Mouse (Mus musculus) spleen, postnatal 14 days (tissue): ENCODE results near the gene Coa6.

Experiments
- DNase-seq, 2 experiments: peaks; one replicate each; pipeline ENCODE4 v3.0.0; 2021 to 2022; ENCODE audit warnings: low spot score in 2 of 2

Gene Coa6

DNA sequence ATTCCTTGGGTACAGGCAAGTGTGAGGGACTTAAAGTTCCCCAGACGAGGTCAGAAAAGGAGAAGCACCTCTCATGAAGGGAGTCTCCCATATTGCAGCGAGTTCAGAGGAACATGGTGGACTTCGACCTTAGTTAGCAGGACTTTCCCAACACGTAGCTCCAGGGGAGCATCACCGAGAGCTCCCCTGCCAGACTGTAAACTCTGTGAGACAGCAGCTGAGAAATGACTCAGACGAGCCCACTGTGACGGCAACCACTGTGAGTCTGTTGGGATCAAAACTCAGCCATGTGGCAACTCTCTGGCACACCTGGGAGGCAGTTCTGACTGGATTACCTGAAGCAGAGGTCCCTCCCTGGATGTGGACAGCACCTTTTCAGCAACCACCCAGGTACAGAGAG is 41.8 kb downstream of the Coa6 start:
- no peak for DNase-seq

DNA sequence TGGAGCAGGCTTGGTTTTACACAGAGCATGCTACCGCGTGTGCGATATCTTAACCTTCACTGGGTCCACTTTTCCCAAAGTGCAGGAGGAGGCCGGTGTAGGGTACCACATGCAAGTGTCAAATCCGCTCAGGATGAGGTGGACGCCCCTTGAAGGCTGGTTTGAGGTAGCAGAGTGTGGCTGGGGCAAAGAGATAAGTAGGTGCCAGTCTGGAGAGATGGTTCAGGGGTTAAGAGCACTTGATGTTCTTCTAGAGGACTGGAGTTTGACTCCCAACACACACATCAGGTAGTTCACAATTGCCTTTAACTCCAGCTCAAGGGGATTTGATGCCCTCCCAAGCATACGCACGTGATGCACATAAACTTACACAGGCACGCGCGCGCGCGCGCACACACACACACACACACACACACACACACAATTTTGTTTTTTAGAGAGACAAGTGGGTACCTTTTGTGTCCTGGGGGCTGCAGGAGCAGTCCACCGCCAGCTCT is 51.5 kb downstream of the Coa6 start:
- no peak for DNase-seq

DNA sequence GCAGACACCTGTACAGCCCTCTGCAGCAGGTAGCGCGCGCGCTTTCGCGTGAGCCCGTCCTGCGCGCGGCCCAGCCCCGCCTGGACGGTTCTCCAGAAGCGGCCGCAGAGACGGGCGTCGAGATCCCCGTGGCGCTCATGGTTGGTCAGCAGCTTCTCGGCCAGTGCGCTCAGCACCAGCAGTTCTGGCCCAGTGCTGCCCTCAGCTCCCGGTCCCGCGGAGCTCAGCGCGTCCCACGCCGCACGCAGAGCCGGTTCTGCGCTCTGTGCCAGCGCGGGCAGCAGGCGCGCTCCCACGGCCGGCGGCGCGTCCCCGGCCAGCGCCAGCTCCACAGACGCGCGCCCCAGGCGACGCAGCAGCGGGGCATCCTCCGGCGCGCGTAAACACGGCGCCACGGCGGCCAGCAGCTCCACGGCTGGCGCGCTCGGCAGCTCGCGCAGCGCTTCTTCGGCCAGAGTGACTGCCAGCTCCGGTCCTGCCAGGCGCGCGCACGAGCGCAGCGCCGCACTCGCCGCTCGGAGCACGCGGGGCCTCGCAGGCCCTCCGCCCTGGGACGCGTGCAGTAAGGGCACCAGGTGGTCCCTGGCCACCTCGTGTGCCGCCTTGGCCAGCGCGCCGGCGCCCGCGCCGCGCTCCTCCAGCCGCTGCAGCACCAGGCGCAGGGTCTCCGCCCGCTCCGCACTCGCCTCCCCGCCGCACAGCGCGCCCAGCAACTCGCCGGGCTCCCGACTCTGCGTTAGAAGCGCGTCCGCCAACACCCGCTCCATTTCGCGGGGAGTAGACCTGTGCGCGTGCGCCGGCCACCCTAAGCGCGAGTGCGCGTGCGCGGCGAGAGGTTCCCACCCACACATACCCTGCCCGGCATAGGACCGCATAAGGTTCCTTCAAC is 52.2 kb downstream of the Coa6 start, which contains the start of gene Tarbp1:
Gene Tarbp1 (minus strand): TSS at position 767 of the 889 bp plus-strand sequence.
- peak; percentile 79 to 85 for DNase-seq
